Mouse (Mus musculus): Measurements from ENCODE around the gene Tprn. TPM values are rescaled to one million over a fixed set of nuclear protein-coding genes. Genes with fewer than 3 reads are reported as not detected.

Tprn gene
- polyA plus RNA-seq (2017; shearing (Covaris generic)) = 10 to 100 TPM; 17.1 to 22.4 TPM

GRCm38 (mm10) chr2:25262291-25262767, at the start of gene Tprn:
Gene Tprn, plus strand, starts transcription at chr2:25262618.

GRCm38 (mm10) chr2:25214444-25214843, 48.0 kb upstream of the Tprn start, which contains the start of gene Stpg3:
Gene Stpg3, minus strand, starts transcription at chr2:25214637.

GRCm38 (mm10) chr2:25218445-25218844, 44.0 kb upstream of the Tprn start, which contains the start of gene Fam166a:
Gene Fam166a, plus strand, starts transcription at chr2:25218745.

GRCm38 (mm10) chr2:25224492-25224765, 38.0 kb upstream of the Tprn start, which contains the start of gene Tubb4b:
Gene Tubb4b, minus strand, starts transcription at chr2:25224702.

GRCm38 (mm10) chr2:25234050-25234449, 28.4 kb upstream of the Tprn start, which contains the start of gene Slc34a3:
Gene Slc34a3, minus strand, starts transcription at chr2:25234364.

GRCm38 (mm10) chr2:25236614-25237013, 25.8 kb upstream of the Tprn start, which contains the start of gene Rnf224:
Gene Rnf224, minus strand, starts transcription at chr2:25236787.

GRCm38 (mm10) chr2:25242101-25242506, 20.3 kb upstream of the Tprn start, which contains the start of the genes Rnf208 and Cysrt1:
Gene Rnf208, plus strand, starts transcription at chr2:25242255.
Gene Cysrt1, minus strand, starts transcription at chr2:25242452.

GRCm38 (mm10) chr2:25246183-25247072, 16.0 kb upstream of the Tprn start, which contains the start of gene AL732309.1:
Gene AL732309.1, minus strand, starts transcription at chr2:25246863.

GRCm38 (mm10) chr2:25255284-25255779, 7.1 kb upstream of the Tprn start, which contains the start of gene Tmem203:
Gene Tmem203, plus strand, starts transcription at chr2:25255439.

GRCm38 (mm10) chr2:25271827-25272511, 9.6 kb downstream of the Tprn start, which contains the start of the genes Ssna1 and Anapc2:
Gene Ssna1, minus strand, starts transcription at chr2:25272438.
Gene Anapc2, plus strand, starts transcription at chr2:25272478.

GRCm38 (mm10) chr2:25287927-25288649, 25.7 kb downstream of the Tprn start, which contains the start of gene Tmem210:
Gene Tmem210, plus strand, starts transcription at chr2:25288145.

GRCm38 (mm10) chr2:25289651-25290050, 27.2 kb downstream of the Tprn start, which contains the start of gene Lrrc26:
Gene Lrrc26, plus strand, starts transcription at chr2:25289915.

GRCm38 (mm10) chr2:25318971-25319773, 56.8 kb downstream of the Tprn start, which contains the start of gene Grin1:
Gene Grin1, minus strand, starts transcription at chr2:25319187.

Other genes with a start within 250 kb of the Tprn start
- 10 to 100 TPM; 35.8 to 65.7 TPM for gene Nsmf, start 208.3 kb upstream of the Tprn start, polyA plus RNA-seq (2017; shearing (Covaris generic))
- gene Entpd8, start 182.3 kb upstream of the Tprn start, polyA plus RNA-seq (2017; shearing (Covaris generic)) = 1 to 10 TPM; 1.1 to 2.4 TPM
- gene Noxa1, start 167.5 kb upstream of the Tprn start, polyA plus RNA-seq (2017; shearing (Covaris generic)) = 10 to 100 TPM in 1 of 2 experiments, 1 to 10 TPM in 1; 3.2 to 10.1 TPM
- gene Nrarp, start 81.9 kb upstream of the Tprn start, polyA plus RNA-seq (2017; shearing (Covaris generic)) = 1 to 10 TPM; 4.9 to 8.7 TPM
- 100 to 1,000 TPM; 105 to 119 TPM for gene Tor4a, start 65.7 kb upstream of the Tprn start, polyA plus RNA-seq (2017; shearing (Covaris generic))
- 100 to 1,000 TPM; 141 to 186 TPM for gene Nelfb, start 51.1 kb upstream of the Tprn start, polyA plus RNA-seq (2017; shearing (Covaris generic))
- gene Stpg3, start 48.0 kb upstream of the Tprn start, polyA plus RNA-seq (2017; shearing (Covaris generic)) = 1 to 10 TPM in 1 of 2 experiments, under 1 TPM in 1; 0.29 to 1.4 TPM
- gene Fam166a, start 43.9 kb upstream of the Tprn start, polyA plus RNA-seq (2017; shearing (Covaris generic)) = under 1 TPM; 0.27 to 0.54 TPM
- gene Tubb4b, start 37.9 kb upstream of the Tprn start, polyA plus RNA-seq (2017; shearing (Covaris generic)) = 100 to 1,000 TPM; 172 to 185 TPM
- gene Slc34a3, start 28.3 kb upstream of the Tprn start, polyA plus RNA-seq (2017; shearing (Covaris generic)) = not detected
- not detected for gene Rnf224, start 25.8 kb upstream of the Tprn start, polyA plus RNA-seq (2017; shearing (Covaris generic))
- gene Rnf208, start 20.4 kb upstream of the Tprn start, polyA plus RNA-seq (2017; shearing (Covaris generic)) = 1 to 10 TPM; 1.2 to 2.0 TPM
- not detected for gene Cysrt1, start 20.2 kb upstream of the Tprn start, polyA plus RNA-seq (2017; shearing (Covaris generic))
- gene AL732309.1, start 15.8 kb upstream of the Tprn start, polyA plus RNA-seq (2017; shearing (Covaris generic)) = 10 to 100 TPM in 1 of 2 experiments, 1 to 10 TPM in 1; 6.2 to 11.9 TPM
- 10 to 100 TPM; 20.6 to 22.0 TPM for gene Tmem203, start 7.2 kb upstream of the Tprn start, polyA plus RNA-seq (2017; shearing (Covaris generic))
- 100 to 1,000 TPM; 117 to 137 TPM for gene Ssna1, start 9.8 kb downstream of the Tprn start, polyA plus RNA-seq (2017; shearing (Covaris generic))
- gene Anapc2, start 9.9 kb downstream of the Tprn start, polyA plus RNA-seq (2017; shearing (Covaris generic)) = 100 to 1,000 TPM in 1 of 2 experiments, 10 to 100 TPM in 1; 94.3 to 117 TPM
- gene Tmem210, start 25.5 kb downstream of the Tprn start, polyA plus RNA-seq (2017; shearing (Covaris generic)) = not detected
- 1 to 10 TPM in 1 of 2 experiments, not detected in 1; 4.0 TPM for gene Lrrc26, start 27.3 kb downstream of the Tprn start, polyA plus RNA-seq (2017; shearing (Covaris generic))
- gene Grin1, start 56.6 kb downstream of the Tprn start, polyA plus RNA-seq (2017; shearing (Covaris generic)) = under 1 TPM; 0.41 to 0.78 TPM
- gene Man1b1, start 69.7 kb downstream of the Tprn start, polyA plus RNA-seq (2017; shearing (Covaris generic)) = 10 to 100 TPM; 21.9 to 32.4 TPM
- 10 to 100 TPM; 21.7 to 25.4 TPM for gene Dpp7, start 93.7 kb downstream of the Tprn start, polyA plus RNA-seq (2017; shearing (Covaris generic))
- 10 to 100 TPM; 30.5 to 53.8 TPM for gene Uap1l1, start 103.1 kb downstream of the Tprn start, polyA plus RNA-seq (2017; shearing (Covaris generic))
- gene Sapcd2, start 109.7 kb downstream of the Tprn start, polyA plus RNA-seq (2017; shearing (Covaris generic)) = under 1 TPM in 1 of 2 experiments, not detected in 1; 0.40 TPM
- gene Entpd2, start 133.3 kb downstream of the Tprn start, polyA plus RNA-seq (2017; shearing (Covaris generic)) = under 1 TPM in 1 of 2 experiments, not detected in 1; 0.40 TPM
- gene Npdc1, start 136.7 kb downstream of the Tprn start, polyA plus RNA-seq (2017; shearing (Covaris generic)) = 1 to 10 TPM; 4.3 to 6.2 TPM
- gene Fut7, start 160.6 kb downstream of the Tprn start, polyA plus RNA-seq (2017; shearing (Covaris generic)) = 10 to 100 TPM in 1 of 2 experiments, 1 to 10 TPM in 1; 8.5 to 21.4 TPM
- gene Abca2, start 166.1 kb downstream of the Tprn start, polyA plus RNA-seq (2017; shearing (Covaris generic)) = 10 to 100 TPM; 62.8 to 67.6 TPM
- gene Clic3, start 194.2 kb downstream of the Tprn start, polyA plus RNA-seq (2017; shearing (Covaris generic)) = 1 to 10 TPM; 3.4 to 4.3 TPM
- gene Paxx, start 198.5 kb downstream of the Tprn start, polyA plus RNA-seq (2017; shearing (Covaris generic)) = 100 to 1,000 TPM in 1 of 2 experiments, 10 to 100 TPM in 1; 95.5 to 104 TPM
- gene Ptgds, start 207.4 kb downstream of the Tprn start, polyA plus RNA-seq (2017; shearing (Covaris generic)) = under 1 TPM in 1 of 2 experiments, not detected in 1; 0.37 TPM
- not detected for gene Lcn12, start 231.3 kb downstream of the Tprn start, polyA plus RNA-seq (2017; shearing (Covaris generic))
- gene Fbxw5, start 238.1 kb downstream of the Tprn start, polyA plus RNA-seq (2017; shearing (Covaris generic)) = 100 to 1,000 TPM; 107 to 134 TPM
- gene C8g, start 239.1 kb downstream of the Tprn start, polyA plus RNA-seq (2017; shearing (Covaris generic)) = 1 to 10 TPM; 7.5 to 9.3 TPM

All from inflammation-experienced regulatory T-cells (primary cell).